Mouse (Mus musculus) forebrain, postnatal 0 days (tissue): ENCODE data around the gene Atp6v0e. TPM values are rescaled to one million over a fixed set of nuclear protein-coding genes. Genes with fewer than 3 reads are reported as not detected.

Experiments used
- ATAC-seq: fragments of 200-750 bp; cut with Nextera tagmentation; 2 replicates; pipeline ENCODE4 v1.8.0; 2017; ENCODE audit warnings: mild to moderate bottlenecking, moderate library complexity
- DNase-seq: peaks from one replicate; pipeline ENCODE4 v3.0.0-alpha.2; 2015
- H3K27ac ChIP-seq: fragments of 300-500 bp; sonication (generic); 2 replicates; pipeline ENCODE4 v1.5.1; 2014; ENCODE audit warnings: low read depth, mild to moderate bottlenecking, antibody characterized with exemption, low read length, moderate library complexity, mixed read lengths
- H3K27me3 ChIP-seq: fragments of 300-500 bp; sonication (generic); 2 replicates; pipeline ENCODE4 v1.6.1; 2014; ENCODE audit warnings: mild to moderate bottlenecking, low read length, mixed read lengths; ENCODE audit not compliant: insufficient read depth
- H3K36me3 ChIP-seq: fragments of 300-500 bp; sonication (generic); 2 replicates; pipeline ENCODE4 v1.6.1; 2014; ENCODE audit warnings: mild to moderate bottlenecking, moderate library complexity; ENCODE audit not compliant: insufficient read depth
- H3K4me1 ChIP-seq: fragments of 300-500 bp; sonication (generic); 2 replicates; pipeline ENCODE4 v1.6.1; 2014; ENCODE audit warnings: antibody characterized with exemption; ENCODE audit not compliant: insufficient read depth
- H3K4me2 ChIP-seq: fragments of 300-500 bp; sonication (generic); 2 replicates; pipeline ENCODE4 v1.6.1; 2014; ENCODE audit warnings: low read depth, mild to moderate bottlenecking, moderate library complexity
- H3K4me3 ChIP-seq: fragments of 300-500 bp; sonication (generic); 2 replicates; pipeline ENCODE4 v1.5.1; 2014; ENCODE audit warnings: low read depth, low read length, mixed read lengths
- H3K9ac ChIP-seq: fragments of 300-500 bp; sonication (generic); 2 replicates; pipeline ENCODE4 v1.6.1; 2014; ENCODE audit warnings: mild to moderate bottlenecking
- H3K9me3 ChIP-seq: fragments of 300-500 bp; sonication (generic); 2 replicates; pipeline ENCODE4 v1.6.1; 2016; ENCODE audit warnings: low read length
- CTCF ChIP-seq: sonication (generic); IDR thresholded peaks from 2 replicates; pipeline ENCODE4 v1.5.1; 2016; ENCODE audit warnings: antibody characterized with exemption, control low read depth, low read depth
- WGBS: fragments of 180-500 bp; shearing (Covaris S2); extraction: QIAGEN DNeasy Blood & Tissue Kit; methylation state at CpG from one replicate; pipeline ENCODE4 v1.1.7; 2014; 5-methylcytosine and 5-hydroxymethylcytosine counted together
- polyA plus RNA-seq: library from polyadenylated mRNA; unstranded; fragments of >200 nt; fragmentation: Nextera tagmentation; extraction: Ambion mirVana; gene quantifications from 2 replicates; pipeline ENCODE4 v1.2.1, GENCODE M21; 2015
- total RNA-seq: library from RNA; depleted of rRNA; stranded (reverse); fragments of >200 nt; gene quantifications from 2 replicates; pipeline ENCODE4 v1.2.3, GENCODE M21; 2014

Atp6v0e gene
- total and polyA plus RNA-seq, 2 experiments from 2014 or later = 71.9 to 106 TPM

DNA sequence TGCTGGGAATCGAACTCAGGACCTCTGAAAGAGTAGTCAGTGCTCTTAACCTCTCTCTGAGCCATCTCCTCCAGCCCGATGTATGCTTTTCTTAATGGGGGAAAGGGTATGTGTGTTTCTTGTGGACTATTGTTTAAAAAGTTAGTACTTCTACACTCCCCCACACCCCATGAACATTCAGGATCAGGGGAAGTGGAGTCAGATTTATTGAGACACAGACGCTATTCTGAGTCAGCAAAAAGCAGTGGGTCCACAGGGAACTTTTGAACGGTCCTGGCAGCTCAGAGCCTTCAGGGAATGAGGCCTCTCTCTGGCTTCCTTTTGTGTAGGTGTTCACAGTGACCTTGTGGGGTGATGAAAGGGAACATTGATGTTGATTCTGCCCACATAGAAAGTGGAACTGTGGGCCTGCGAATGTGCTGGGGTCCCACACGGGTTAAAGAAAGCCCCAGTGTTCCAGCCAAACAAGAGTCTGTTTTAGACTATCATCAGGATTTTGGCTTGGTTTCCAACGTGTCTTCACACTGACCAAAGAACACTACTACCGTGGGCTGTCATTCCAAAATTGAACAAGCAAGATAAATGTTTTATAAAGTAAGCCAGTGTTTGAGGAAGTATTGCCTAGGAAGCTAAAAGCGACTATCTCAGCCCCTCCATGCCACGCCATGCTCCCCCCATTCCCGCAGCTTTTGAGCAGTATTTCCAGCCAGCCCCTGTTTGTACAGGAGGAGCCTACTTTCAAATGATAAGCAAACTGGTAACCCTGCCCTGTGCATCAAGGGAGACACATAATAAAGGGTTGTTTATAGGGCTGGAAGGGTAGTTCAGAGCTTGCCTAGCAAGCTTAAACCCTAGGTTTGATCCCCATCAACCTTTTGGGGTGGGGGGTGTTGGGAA, 42.7 kb downstream of the Atp6v0e start:
- DNase-seq (no peak), ATAC-seq (peak; percentile 32; the same call in 1 of the 2 replicates)
- Histone ChIP-seq H3K4me3 (no peak overlapping the region), H3K9ac (no peak overlapping the region), H3K4me1 (no peaks in the 10 kb centered on the region), H3K9me3 (no peaks in the 10 kb centered on the region), H3K27me3 (no peaks in the 10 kb centered on the region), H3K4me2 (no peak overlapping the region), H3K27ac (no peak overlapping the region), H3K36me3 (no peaks in the 10 kb centered on the region)
- WGBS = 65% methylated on average over 11 of the region's 11 CpGs
- no peak for TF ChIP-seq CTCF

- no peaks in the 10 kb centered on the region for H3K9me3 ChIP-seq
- H3K27me3 ChIP-seq = no peaks in the 10 kb centered on the region
- no peak overlapping the region for H3K4me2 ChIP-seq
- no peak overlapping the region for H3K9ac ChIP-seq
- DNase-seq = no peak
- no peak overlapping the region for H3K27ac ChIP-seq
- no peak for ATAC-seq
- TF ChIP-seq CTCF = no peak
- no peaks in the 10 kb centered on the region for H3K36me3 ChIP-seq
- no peaks in the 10 kb centered on the region for H3K4me1 ChIP-seq
- 80% methylated on average over 7 of the region's 7 CpGs for WGBS
- no peak overlapping the region for H3K4me3 ChIP-seq
Measured at GRCm38 (mm10) chr17:26707066-26707465, 44.0 kb downstream of the Atp6v0e start.

DNA sequence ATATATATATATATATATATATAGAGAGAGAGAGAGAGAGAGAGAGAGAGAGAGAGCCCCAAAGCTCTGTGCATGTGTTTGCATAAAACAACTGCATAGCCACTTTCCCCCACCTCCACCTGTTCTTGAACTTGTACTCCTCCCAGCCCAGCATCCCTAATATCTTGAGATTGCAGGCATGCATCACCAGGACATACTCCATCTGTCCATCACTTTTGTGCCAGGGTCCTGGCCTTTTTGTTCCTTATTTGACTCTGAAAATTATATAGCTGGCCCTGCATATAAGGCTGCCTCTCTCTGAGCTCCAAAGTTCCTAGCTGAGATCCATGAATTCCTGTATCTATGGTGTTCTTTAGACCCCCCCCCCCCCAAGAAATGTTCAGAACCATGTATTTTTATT, 45.5 kb downstream of the Atp6v0e start:
- Histone ChIP-seq H3K4me3 (no peak overlapping the region), H3K9me3 (no peaks in the 10 kb centered on the region), H3K36me3 (no peaks in the 10 kb centered on the region), H3K4me1 (no peaks in the 10 kb centered on the region), H3K27ac (no peak overlapping the region), H3K9ac (no peak overlapping the region), H3K27me3 (no peaks in the 10 kb centered on the region), H3K4me2 (no peak overlapping the region)
- DNase-seq (no peak), ATAC-seq (no peak)
- no peak for TF ChIP-seq CTCF

DNA sequence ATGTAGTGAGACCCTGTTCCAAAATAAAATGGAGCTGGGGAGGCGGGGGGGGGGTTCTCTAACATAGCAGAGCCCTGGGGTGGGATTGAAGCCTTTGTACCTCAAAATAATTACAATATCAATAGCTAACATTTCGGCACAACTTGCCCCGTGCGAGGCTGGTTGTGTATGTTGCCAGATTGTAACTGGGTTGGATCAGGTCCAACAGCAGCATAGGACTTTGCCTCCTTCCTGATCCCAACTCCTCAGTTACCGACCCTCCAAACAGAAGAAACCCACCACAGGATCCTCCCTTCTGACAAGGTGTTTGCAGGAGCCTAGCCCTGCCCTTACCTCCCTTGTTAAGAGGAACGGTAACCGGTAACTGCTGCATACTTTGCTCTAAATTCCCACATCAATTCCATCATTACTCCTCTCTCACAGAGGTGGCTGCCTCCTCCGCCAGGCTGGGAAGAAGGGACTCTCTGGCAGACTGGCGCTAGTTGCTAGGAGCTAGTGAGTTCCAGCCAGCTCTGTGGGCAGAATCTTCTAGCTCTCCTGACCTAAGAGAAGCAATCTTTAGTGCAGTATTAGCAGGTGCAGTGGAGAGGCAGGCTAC, 46.1 kb downstream of the Atp6v0e start:
- ATAC-seq (peak; percentile 38; the same call in 1 of the 2 replicates), DNase-seq (no peak)
- no peak for TF ChIP-seq CTCF
- 20% methylated on average over 9 of the region's 9 CpGs for WGBS
- H3K27me3 ChIP-seq = no peaks in the 10 kb centered on the region
- no peak overlapping the region for H3K4me3 ChIP-seq
- H3K9ac ChIP-seq = 0 out of 2 replicates have a peak overlapping the region, but pooled peaks have one; percentile 14
- H3K36me3 ChIP-seq = no peaks in the 10 kb centered on the region
- no peaks in the 10 kb centered on the region for H3K9me3 ChIP-seq
- no peak overlapping the region for H3K27ac ChIP-seq
- H3K4me1 ChIP-seq = no peaks in the 10 kb centered on the region
- H3K4me2 ChIP-seq = no peak overlapping the region

GRCm38 (mm10) chr17:26710049-26710448, 47.0 kb downstream of the Atp6v0e start:
- H3K9me3 ChIP-seq = no peaks in the 10 kb centered on the region
- DNase-seq (no peak), ATAC-seq (no peak)
- H3K27me3 ChIP-seq = no peaks in the 10 kb centered on the region
- no peak overlapping the region for H3K27ac ChIP-seq
- TF ChIP-seq CTCF = no peak
- H3K4me3 ChIP-seq = no peak overlapping the region
- no peak overlapping the region for H3K4me2 ChIP-seq
- 47% methylated on average over 6 of the region's 6 CpGs for WGBS
- peak overlapping the region; percentile 10; the same call in 1 of the 2 replicates for H3K9ac ChIP-seq
- H3K36me3 ChIP-seq = no peaks in the 10 kb centered on the region
- 0 out of 2 replicates have a peak, but pooled peaks cover 4% of the 10 kb centered on the region for H3K4me1 ChIP-seq

DNA sequence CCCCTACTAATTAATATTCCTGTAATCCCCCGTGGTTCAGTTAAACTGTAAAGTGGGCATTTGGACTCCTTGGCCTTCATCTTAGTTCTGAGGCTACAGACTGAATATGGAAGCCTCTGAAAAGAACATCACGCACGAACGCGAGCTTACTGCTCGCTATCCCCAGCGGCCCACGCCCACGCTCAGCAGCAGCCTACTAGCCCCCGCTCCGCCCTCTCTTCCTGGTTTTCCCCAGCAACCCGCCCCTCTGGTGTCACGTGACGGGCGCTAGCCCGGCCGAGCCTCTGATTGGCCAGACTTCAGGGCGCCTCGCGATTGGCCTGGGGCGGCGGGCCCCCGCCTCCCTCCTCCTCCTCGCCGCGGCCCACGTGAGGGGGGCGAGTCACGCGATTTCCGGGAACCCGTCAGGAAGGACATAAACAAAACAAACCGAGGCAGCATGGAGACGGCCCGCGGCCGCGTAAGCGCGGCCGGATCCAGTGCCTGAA, 52.3 kb downstream of the Atp6v0e start, which contains the start of gene Crebrf:
TSS of gene Crebrf (plus strand) at position 380 of the 488 bp plus-strand sequence.
- WGBS = 1% methylated on average over 41 of the region's 41 CpGs
- H3K4me1 ChIP-seq = 0 out of 2 replicates have a peak, but pooled peaks cover 4% of the 10 kb centered on the region
- H3K9me3 ChIP-seq = no peaks in the 10 kb centered on the region
- peak within 1 kb of the TSS; percentile 66 for H3K9ac ChIP-seq
- no peaks in the 10 kb centered on the region for H3K36me3 ChIP-seq
- peak within 1 kb of the TSS; percentile 81 for H3K27ac ChIP-seq
- H3K27me3 ChIP-seq = no peaks in the 10 kb centered on the region
- ATAC-seq (peak; percentile 77), DNase-seq (peak; percentile 99)
- no peak for TF ChIP-seq CTCF
- peak within 1 kb of the TSS; percentile 69 for H3K4me2 ChIP-seq
- H3K4me3 ChIP-seq = peak within 1 kb of the TSS; percentile 97
